Comparison of ENCODE assay signal across 8 mouse cellular contexts in the genomic region with DNA sequence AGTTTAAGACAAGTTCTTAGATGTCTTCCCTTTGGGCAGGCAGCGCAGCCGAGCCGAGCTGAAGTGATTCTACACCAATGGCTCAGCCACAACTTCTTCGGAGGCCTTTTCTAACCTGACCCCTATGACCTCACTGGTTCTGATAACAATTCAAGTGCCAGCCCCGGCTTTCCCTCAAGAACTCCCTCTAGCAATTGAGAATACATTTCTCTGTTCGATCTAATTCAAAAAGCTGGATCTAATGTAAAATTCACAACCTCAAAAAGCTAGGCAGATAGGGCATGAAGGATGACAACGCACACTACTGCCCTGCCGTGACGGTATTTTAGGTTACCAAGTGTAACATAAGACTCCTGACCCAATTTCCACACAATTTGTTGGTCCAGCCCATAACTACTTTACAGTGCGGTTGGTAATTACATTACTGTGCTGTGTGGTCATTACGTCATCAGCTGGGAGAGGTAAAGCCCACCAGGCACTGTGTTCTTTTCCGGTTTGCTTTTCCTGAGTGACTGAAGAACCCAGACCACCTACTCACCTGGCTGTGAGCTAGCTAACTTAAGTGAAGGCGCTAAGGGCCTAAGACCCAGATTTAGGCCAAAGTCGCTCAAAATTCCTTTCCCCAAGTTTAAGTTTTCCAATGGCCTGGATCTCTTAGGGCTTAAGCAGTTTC. TPM values are rescaled to one million over a fixed set of nuclear protein-coding genes. Genes with fewer than 3 reads are reported as not detected.
DNase-seq lines count a peak whose midpoint lies in the region; ATAC-seq and TF ChIP-seq lines count a peak whose summit lies in the region.

No protein-coding gene starts in this region.

- peaks cover 12% of the 10 kb centered on the region; the same call in 1 of the 2 replicates for H3K36me3 ChIP-seq in lung, embryonic 14.5 days (ENCODE audit: insufficient read depth)
- H3K36me3 ChIP-seq in forebrain, embryonic 15.5 days, result no peaks in the 10 kb centered on the region
- no peaks in the 10 kb centered on the region for H3K36me3 ChIP-seq in liver, embryonic 12.5 days
- H3K36me3 ChIP-seq in stomach, embryonic 16.5 days (ENCODE audit: control insufficient read depth, insufficient read depth, low read length), result peaks cover 12% of the 10 kb centered on the region; the same call in 1 of the 2 replicates

- no peaks in the 10 kb centered on the region for H3K27me3 ChIP-seq in lung, embryonic 14.5 days (ENCODE audit: insufficient read depth, low read length)
- no peaks in the 10 kb centered on the region for H3K27me3 ChIP-seq in forebrain, embryonic 15.5 days
- peaks cover 48% of the 10 kb centered on the region for H3K27me3 ChIP-seq in liver, embryonic 12.5 days (replicated peaks)
- no peaks in the 10 kb centered on the region for H3K27me3 ChIP-seq in stomach, embryonic 16.5 days (ENCODE audit: control insufficient read depth, insufficient read depth, low read length)

- H3K4me3 ChIP-seq in lung, embryonic 14.5 days (ENCODE audit: low read depth, low read length), result peak overlapping the region; percentile 79
- H3K4me3 ChIP-seq in forebrain, embryonic 15.5 days, result peak overlapping the region; percentile 53
- H3K4me3 ChIP-seq in liver, embryonic 12.5 days, result peak overlapping the region; percentile 66
- peak overlapping the region; percentile 86 for H3K4me3 ChIP-seq in stomach, embryonic 16.5 days (replicated peaks; ENCODE audit: low read length)

- DNase-seq in lung, embryonic 14.5 days, result peak; percentile 54
- no peak for DNase-seq in lung, postnatal 14 days
- no peak for DNase-seq in cerebellum, adult 11-12 months
- no peak for DNase-seq in right cerebral cortex, postnatal 25 days

- H3K9me3 ChIP-seq in lung, embryonic 14.5 days (ENCODE audit: low read depth, low read length), result no peaks in the 10 kb centered on the region
- H3K9me3 ChIP-seq in forebrain, embryonic 15.5 days, result no peaks in the 10 kb centered on the region
- H3K9me3 ChIP-seq in liver, embryonic 12.5 days (replicated peaks), result no peaks in the 10 kb centered on the region
- H3K9me3 ChIP-seq in stomach, embryonic 16.5 days (replicated peaks; ENCODE audit: control insufficient read depth, low read length), result 0 out of 2 replicates have a peak, but pooled peaks cover 6% of the 10 kb centered on the region

- peak overlapping the region; percentile 84 for H3K9ac ChIP-seq in lung, embryonic 14.5 days
- H3K9ac ChIP-seq in forebrain, embryonic 15.5 days (replicated peaks), result 0 out of 2 replicates have a peak overlapping the region, but pooled peaks have one; percentile 63
- H3K9ac ChIP-seq in liver, embryonic 12.5 days, result no peak overlapping the region
- H3K9ac ChIP-seq in stomach, embryonic 16.5 days (ENCODE audit: low read length), result peak overlapping the region; percentile 89

- H3K27ac ChIP-seq in lung, embryonic 14.5 days (ENCODE audit: low read depth), result peak overlapping the region; percentile 98
- H3K27ac ChIP-seq in forebrain, embryonic 15.5 days (replicated peaks), result no peak overlapping the region
- no peak overlapping the region for H3K27ac ChIP-seq in liver, embryonic 12.5 days
- peak overlapping the region; percentile 95; the same call in 1 of the 2 replicates for H3K27ac ChIP-seq in stomach, embryonic 16.5 days (ENCODE audit: low read length)

- peak overlapping the region; percentile 85 for H3K4me2 ChIP-seq in lung, embryonic 14.5 days
- H3K4me2 ChIP-seq in forebrain, embryonic 15.5 days (replicated peaks), result peak overlapping the region; percentile 84
- peak overlapping the region; percentile 83 for H3K4me2 ChIP-seq in liver, embryonic 12.5 days
- peak overlapping the region; percentile 66 for H3K4me2 ChIP-seq in stomach, embryonic 16.5 days (ENCODE audit: low read depth, low read length)

- H3K4me1 ChIP-seq in lung, embryonic 14.5 days (ENCODE audit: insufficient read depth), result peaks cover 19% of the 10 kb centered on the region
- peaks cover 9% of the 10 kb centered on the region for H3K4me1 ChIP-seq in forebrain, embryonic 15.5 days
- no peaks in the 10 kb centered on the region for H3K4me1 ChIP-seq in liver, embryonic 12.5 days
- H3K4me1 ChIP-seq in stomach, embryonic 16.5 days (ENCODE audit: control insufficient read depth, insufficient read depth, low read length), result peaks cover 10% of the 10 kb centered on the region

- WGBS in lung, embryonic 14.5 days, result 23% methylated on average over 14 of the region's 14 CpGs
- WGBS in forebrain, embryonic 15.5 days, result 44% methylated on average over 14 of the region's 14 CpGs
- 54% methylated on average over 14 of the region's 14 CpGs for WGBS in liver, embryonic 12.5 days (ENCODE audit: insufficient replicate concordance)
- 42% methylated on average over 14 of the region's 14 CpGs for WGBS in stomach, embryonic 16.5 days

- ATAC-seq in lung, embryonic 14.5 days (ENCODE audit: insufficient read depth), result no peak
- ATAC-seq in forebrain, embryonic 15.5 days (replicated peaks), result no peak
- no peak for ATAC-seq in liver, embryonic 12.5 days
- no peak for ATAC-seq in stomach, embryonic 16.5 days (ENCODE audit: insufficient read depth, low FRiP score)
- no peak for ATAC-seq in frontal cortex, adult (ENCODE audit: low TSS enrichment)

- no peak for TF ChIP-seq CTCF in lung, embryonic 14.5 days (IDR thresholded peaks at IDR 0.05; ENCODE audit: low read depth)

RNA-seq across cellular contexts. Expression of gene Wwtr1, which starts 1.7 kb away (rescaled TPM):
- polyA plus RNA-seq in lung, embryonic 14.5 days (2014; fragmentation: Nextera tagmentation; extraction: Ambion mirVana), result 23.4 and 24.8 TPM in 2 replicates
- polyA plus RNA-seq in forebrain, embryonic 15.5 days (2015; fragmentation: Nextera tagmentation; extraction: Ambion mirVana), result 10.7 TPM in 2 replicates
- 2.0 TPM in 2 replicates for polyA plus RNA-seq in liver, embryonic 12.5 days (2016; fragmentation: Nextera tagmentation; extraction: Ambion mirVana)
- polyA plus RNA-seq in stomach, embryonic 16.5 days (2015; fragmentation: Nextera tagmentation; extraction: Ambion mirVana), result 15.5 and 16.2 TPM in 2 replicates

Comparison
In these comparisons a context has a peak if more than half of its experiments do, and no peak if none do; other contexts are left out.
1. H3K27ac ChIP-seq: peak in lung, embryonic 14.5 days (single experiment) and stomach, embryonic 16.5 days (single experiment); none in forebrain, embryonic 15.5 days (single experiment) and liver, embryonic 12.5 days (single experiment).
2. Peak in every context shown above with its lines, with median percentiles within 50 percentile points of each other: H3K4me2 ChIP-seq and H3K4me3 ChIP-seq.